Mouse (Mus musculus): ENCODE measurements around the gene Cped1.

DNA sequence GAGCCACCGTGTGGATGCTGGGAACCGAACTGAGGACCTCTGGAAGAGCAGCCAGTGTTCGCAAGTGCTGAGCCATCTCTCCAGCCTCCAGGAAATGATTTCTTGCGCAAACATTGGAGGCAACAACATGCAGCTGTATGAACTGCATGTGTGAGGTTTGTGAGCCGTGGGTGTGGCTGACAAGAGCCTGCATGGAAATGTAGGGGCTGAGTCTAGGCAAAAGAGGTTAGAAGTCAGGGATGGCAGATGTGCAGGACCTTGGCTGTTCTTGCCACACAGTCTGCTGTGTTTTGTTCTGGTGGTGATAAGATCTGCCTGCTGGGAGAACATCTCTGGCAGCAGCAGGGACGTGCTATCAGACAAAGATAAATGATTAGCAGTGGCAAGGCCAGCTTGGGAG, 49.7 kb downstream of the Cped1 start:
- TF ChIP-seq CTCF (IDR thresholded peaks at IDR 0.05; ENCODE audit: low read depth, low read length) (no peak), GATA1 (IDR thresholded peaks at IDR 0.05; ENCODE audit: borderline replicate concordance, low read length) (no peak), TAL1 (conservative IDR thresholded peaks at IDR 0.05; ENCODE audit: low read depth, low read length) (no peak), POLR2AphosphoS5 (IDR thresholded peaks at IDR 0.05; ENCODE audit: insufficient replicate concordance, low read depth, low read length) (no peak), GATA2 (IDR thresholded peaks at IDR 0.05; ENCODE audit: borderline replicate concordance, low read depth, low read length) (no peak)
